Mouse (Mus musculus): ENCODE measurements at regions not wholly inside any gene's neighbourhood (a gene's known extent, or its start where the extent isn't known, plus 50 kb on each side); places are given as distances from the start of the nearest gene placed in this dataset.

DNA sequence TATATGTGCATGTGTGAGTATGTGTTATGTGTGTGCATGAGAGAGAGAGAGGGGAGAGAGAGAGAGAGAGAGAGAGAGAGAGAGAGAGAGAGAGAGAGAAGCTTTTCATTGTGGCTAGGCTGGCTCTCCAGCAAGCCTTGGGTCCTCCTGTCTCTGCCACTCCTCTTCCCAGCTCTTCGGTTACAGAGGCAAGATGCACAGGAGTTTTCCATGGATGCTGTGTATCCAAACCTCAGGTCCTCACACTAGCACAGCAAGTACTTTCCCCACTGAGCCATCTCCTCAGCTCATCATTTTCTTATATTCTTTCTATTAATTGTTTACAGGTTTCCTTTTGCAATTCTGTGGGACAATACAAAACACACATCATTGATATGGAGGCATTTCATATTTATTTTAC lies 152.8 kb upstream of the S100g start:
- no peak for DNase-seq (ENCODE audit: low read depth, low spot score)
- Histone ChIP-seq H3K27me3 (ENCODE audit: control insufficient read depth, insufficient read depth, low read length, poor library complexity, severe bottlenecking) (no peaks in the 10 kb centered on the region), H3K36me3 (ENCODE audit: control insufficient read depth, insufficient read depth, low read length, poor library complexity, severe bottlenecking) (no peaks in the 10 kb centered on the region)

DNA sequence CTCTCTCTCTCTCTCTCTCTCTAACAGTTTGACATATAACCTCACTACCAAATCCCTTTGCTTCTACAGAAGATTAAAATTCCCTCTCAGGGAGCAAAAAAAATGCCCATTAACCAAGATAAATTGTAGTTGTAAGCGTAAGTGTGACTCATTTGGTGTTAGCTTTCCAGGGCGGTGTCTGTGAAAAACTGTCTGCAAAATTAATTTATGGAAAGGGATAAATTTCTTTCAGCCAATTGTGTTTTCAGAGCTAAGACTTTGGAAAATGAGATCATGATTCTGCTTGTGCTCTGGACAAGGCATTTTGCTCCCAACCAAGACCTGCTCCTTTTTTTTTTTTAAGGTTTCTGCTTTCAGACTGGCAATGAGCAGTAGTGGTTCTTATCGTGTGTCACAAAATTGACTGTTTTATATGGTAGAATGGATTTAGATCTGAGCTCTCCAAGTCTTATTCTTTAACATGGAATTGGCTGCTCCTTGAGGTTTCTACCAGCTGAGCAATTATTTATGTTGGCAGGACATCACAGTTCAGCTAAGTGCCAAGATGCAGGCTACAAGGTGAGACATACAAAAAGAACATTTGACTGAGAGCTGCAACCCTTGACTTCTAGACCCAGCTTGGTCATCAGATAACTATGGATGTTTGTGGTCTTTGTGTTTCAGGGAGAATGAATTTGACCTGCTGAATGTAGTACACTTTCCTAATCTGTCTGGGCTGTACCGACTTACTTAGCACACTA lies 130.8 kb upstream of the S100g start:
- no peaks in the 10 kb centered on the region for H3K36me3 ChIP-seq (ENCODE audit: control insufficient read depth, insufficient read depth, low read length, poor library complexity, severe bottlenecking)
- DNase-seq (ENCODE audit: low read depth, low spot score) = no peak
- H3K27me3 ChIP-seq (ENCODE audit: control insufficient read depth, insufficient read depth, low read length, poor library complexity, severe bottlenecking) = no peaks in the 10 kb centered on the region

Data from splenic B cell, adult 2 months (primary cell).